33 mouse cellular contexts compared by ENCODE assay signal in the genomic region with DNA sequence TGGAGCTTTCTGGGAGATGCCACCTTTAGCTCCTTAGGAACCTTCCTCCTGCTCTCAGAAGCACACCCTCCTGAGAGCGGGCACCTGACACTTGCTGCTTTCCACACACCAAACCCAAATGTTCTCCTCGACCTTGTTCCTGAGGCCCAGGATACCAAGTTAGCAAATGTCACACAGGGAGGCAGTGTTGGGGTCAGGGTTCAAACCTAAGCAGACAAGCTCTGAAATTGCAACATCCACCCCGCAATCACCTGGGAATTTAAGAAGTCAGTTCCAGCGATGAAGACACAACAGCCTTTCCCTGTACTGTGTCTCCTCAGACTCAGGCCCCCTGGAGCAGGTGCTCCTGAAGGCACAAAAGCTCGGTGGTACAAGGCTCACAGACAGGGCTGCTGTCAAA. TPM values are rescaled to one million over a fixed set of nuclear protein-coding genes. Genes with fewer than 3 reads are reported as not detected.
A peak's percentile ranks its signal among the peaks of the same experiment; 100 is the strongest.
DNase-seq lines count a peak whose midpoint lies in the region; ATAC-seq and TF ChIP-seq lines count a peak whose summit lies in the region.
"Had no signal": no experiment of that assay in that cellular context is flagged by ENCODE, and none has a peak within 500 bp of the region (broad histone marks: within the 10 kb centered on the region; RNA-seq: fewer than 3 reads in every experiment).

No protein-coding gene starts in this region.

- peaks cover 17% of the 10 kb centered on the region; the same call in 1 of the 2 replicates for H3K36me3 ChIP-seq in liver, postnatal 0 days (replicated peaks; ENCODE audit: insufficient read depth, low read length)
- H3K36me3 ChIP-seq in liver, embryonic 11.5 days (ENCODE audit: control insufficient read depth, insufficient read depth, low read length): peaks cover 2% of the 10 kb centered on the region; the same call in 1 of the 2 replicates
- H3K36me3 ChIP-seq in thymus, adult 2 months (ENCODE audit: control insufficient read depth, insufficient read depth, low read length): peaks cover 9% of the 10 kb centered on the region

- no peaks in the 10 kb centered on the region for H3K4me1 ChIP-seq in liver, postnatal 0 days (ENCODE audit: insufficient read depth)
- H3K4me1 ChIP-seq in liver, embryonic 11.5 days (replicated peaks; ENCODE audit: control insufficient read depth, insufficient read depth, low read length): peaks cover 6% of the 10 kb centered on the region; the same call in 1 of the 2 replicates
- H3K4me1 ChIP-seq in thymus, adult 2 months (replicated peaks; ENCODE audit: control insufficient read depth, insufficient read depth, low read length): peaks cover 4% of the 10 kb centered on the region; the same call in 1 of the 2 replicates
- H3K4me1 ChIP-seq: embryonic facial prominence, embryonic 12.5 days; embryonic facial prominence, embryonic 15.5 days; forebrain, embryonic 12.5 days; forebrain, embryonic 15.5 days; heart, embryonic 12.5 days; heart, embryonic 15.5 days; hindbrain, embryonic 10.5 days; hindbrain, embryonic 13.5 days had no signal

- TF ChIP-seq EP300 in liver, postnatal 0 days (IDR thresholded peaks at IDR 0.05; ENCODE audit: low read depth): no peak

- no peak overlapping the region for H3K27ac ChIP-seq in liver, postnatal 0 days (ENCODE audit: low read depth)
- no peak overlapping the region for H3K27ac ChIP-seq in liver, embryonic 11.5 days (ENCODE audit: low read depth, low read length)
- H3K27ac ChIP-seq in thymus, adult 2 months (ENCODE audit: control insufficient read depth, insufficient read depth, low read length): no peak overlapping the region
- H3K27ac ChIP-seq: embryonic facial prominence, embryonic 12.5 days; embryonic facial prominence, embryonic 15.5 days; forebrain, embryonic 12.5 days; forebrain, embryonic 15.5 days; heart, embryonic 15.5 days; hindbrain, embryonic 10.5 days; hindbrain, embryonic 13.5 days had no signal

- no peaks in the 10 kb centered on the region for H3K27me3 ChIP-seq in liver, postnatal 0 days (ENCODE audit: insufficient read depth, low read length)
- no peaks in the 10 kb centered on the region for H3K27me3 ChIP-seq in liver, embryonic 11.5 days (replicated peaks; ENCODE audit: control insufficient read depth, insufficient read depth, low read length)
- no peaks in the 10 kb centered on the region for H3K27me3 ChIP-seq in thymus, adult 2 months (ENCODE audit: control insufficient read depth, insufficient read depth, low read length)
- H3K27me3 ChIP-seq: CH12.LX; embryonic facial prominence, embryonic 12.5 days; embryonic facial prominence, embryonic 15.5 days; forebrain, embryonic 12.5 days; forebrain, embryonic 15.5 days; heart, embryonic 12.5 days; heart, embryonic 15.5 days; hindbrain, embryonic 13.5 days; Patski had no signal

- no peak overlapping the region for H3K9ac ChIP-seq in liver, postnatal 0 days (replicated peaks)
- no peak overlapping the region for H3K9ac ChIP-seq in liver, embryonic 11.5 days (ENCODE audit: low read depth, low read length)
- H3K9ac ChIP-seq: embryonic facial prominence, embryonic 12.5 days; embryonic facial prominence, embryonic 15.5 days; forebrain, embryonic 12.5 days; forebrain, embryonic 15.5 days; heart, embryonic 12.5 days; heart, embryonic 15.5 days; hindbrain, embryonic 13.5 days had no signal

- TF ChIP-seq CTCF in liver, postnatal 0 days (IDR thresholded peaks at IDR 0.05; ENCODE audit: low read depth): no peak
- TF ChIP-seq CTCF in thymus, adult 2 months (IDR thresholded peaks at IDR 0.05; ENCODE audit: borderline replicate concordance, control insufficient read depth, extremely low read depth, insufficient read depth, low read length, poor library complexity): no peak

- 67% methylated on average over 5 of the region's 5 CpGs for WGBS in liver, postnatal 0 days (ENCODE audit: insufficient replicate concordance)
- 77% methylated on average over 5 of the region's 5 CpGs for WGBS in liver, embryonic 11.5 days
- WGBS in thymus, adult 2 months: 94% methylated on average over 5 of the region's 5 CpGs

- H3K4me3 ChIP-seq in liver, postnatal 0 days (ENCODE audit: low read depth, low read length): no peak overlapping the region
- no peak overlapping the region for H3K4me3 ChIP-seq in liver, embryonic 11.5 days (ENCODE audit: low read depth, low read length)
- H3K4me3 ChIP-seq in thymus, adult 2 months (ENCODE audit: control insufficient read depth, insufficient read depth, low read length): no peak overlapping the region
- H3K4me3 ChIP-seq: embryonic facial prominence, embryonic 12.5 days; embryonic facial prominence, embryonic 15.5 days; forebrain, embryonic 12.5 days; forebrain, embryonic 15.5 days; heart, embryonic 12.5 days; heart, embryonic 15.5 days; hindbrain, embryonic 10.5 days; hindbrain, embryonic 13.5 days had no signal

- peak; percentile 44; the same call in 1 of the 2 replicates for ATAC-seq in liver, postnatal 0 days
- ATAC-seq in liver, embryonic 11.5 days (replicated peaks; ENCODE audit: low FRiP score): no peak
- ATAC-seq: forebrain, embryonic 15.5 days; hindbrain, embryonic 16.5 days; inflammation-experienced regulatory T-cells, adult 6 months had no signal

- no peak overlapping the region for H3K4me2 ChIP-seq in liver, postnatal 0 days (ENCODE audit: low read depth, low read length)
- no peak overlapping the region for H3K4me2 ChIP-seq in liver, embryonic 11.5 days
- H3K4me2 ChIP-seq: embryonic facial prominence, embryonic 12.5 days; embryonic facial prominence, embryonic 15.5 days; forebrain, embryonic 12.5 days; forebrain, embryonic 15.5 days; heart, embryonic 12.5 days; heart, embryonic 15.5 days; hindbrain, embryonic 13.5 days had no signal

- peak; percentile 20 for DNase-seq in adrenal gland, postnatal 14 days
- DNase-seq in adrenal gland, postnatal 4 days (ENCODE audit: low spot score in 2 of 2): no peak
- DNase-seq in liver, postnatal 0 days: no peak
- DNase-seq in liver, embryonic 11.5 days (ENCODE audit: low spot score): no peak
- DNase-seq in fat pad, adult 2 months (ENCODE audit: extremely low read depth, low read depth, low spot score): peak; percentile 28
- no peak for DNase-seq in thymus, adult 2 months
- DNase-seq in cerebellum, postnatal 10 days: no peak
- DNase-seq: B cell, adult 2 months; cerebellum, adult 11-12 months; cerebellum, adult 9-10 months; cerebellum, postnatal 25 days; gastrocnemius, postnatal 25 days; heart, adult 18-20 months; heart, postnatal 10 days; heart, postnatal 36 days had no signal

- H3K9me3 ChIP-seq in liver, postnatal 0 days (ENCODE audit: low read length): no peaks in the 10 kb centered on the region
- no peaks in the 10 kb centered on the region for H3K9me3 ChIP-seq in liver, embryonic 11.5 days (ENCODE audit: control insufficient read depth, low read length)
- H3K9me3 ChIP-seq: embryonic facial prominence, embryonic 12.5 days; embryonic facial prominence, embryonic 15.5 days; forebrain, embryonic 12.5 days; forebrain, embryonic 15.5 days; G1E; heart, embryonic 12.5 days; heart, embryonic 15.5 days; hindbrain, embryonic 10.5 days; hindbrain, embryonic 13.5 days had no signal

- TF ChIP-seq POLR2A in thymus, adult 2 months (IDR thresholded peaks at IDR 0.05; ENCODE audit: control insufficient read depth, extremely low read depth, insufficient read depth, low read length, poor library complexity): no peak

RNA-seq across cellular contexts. Expression of a gene that starts 8.0 kb away (rescaled TPM):
- 92.3 and 93.9 TPM in 2 replicates for total RNA-seq in adrenal gland, postnatal 14 days (2021)
- 10 to 100 TPM; 71.2 to 78.9 TPM for total RNA-seq in adrenal gland, postnatal 4 days (2021)
- polyA plus RNA-seq in liver, postnatal 0 days (2015; fragmentation: Nextera tagmentation; extraction: Ambion mirVana): 25.6 and 33.1 TPM in 2 replicates
- polyA plus RNA-seq in liver, embryonic 11.5 days (2014; fragmentation: Nextera tagmentation; extraction: Ambion mirVana): 29.3 and 33.1 TPM in 2 replicates
- 91.8 and 104 TPM in 2 replicates for polyA plus RNA-seq in thymus, adult 2 months (2012; rRNA removed)

RNA-seq across cellular contexts. Expression of a gene that starts 21.8 kb away (rescaled TPM):
- not detected in 2 replicates for total RNA-seq in adrenal gland, postnatal 14 days (2021)
- under 1 TPM in 1 of 2 experiments, not detected in 1; 0.37 TPM for total RNA-seq in adrenal gland, postnatal 4 days (2021)
- not detected in 2 replicates for polyA plus RNA-seq in liver, postnatal 0 days (2015; fragmentation: Nextera tagmentation; extraction: Ambion mirVana)
- polyA plus RNA-seq in liver, embryonic 11.5 days (2014; fragmentation: Nextera tagmentation; extraction: Ambion mirVana): not detected in 2 replicates
- 0.19 and 0.34 TPM in 2 replicates for polyA plus RNA-seq in thymus, adult 2 months (2012; rRNA removed)
- total RNA-seq: adrenal gland, adult 18-20 months; adrenal gland, postnatal 36 days; CH12.LX; common myeloid progenitor, adult 5-6 weeks; gastrocnemius, adult 8-10 months; gastrocnemius, postnatal 25 days; heart, adult 18-20 months; heart, postnatal 10 days; heart, postnatal 36 days had no signal
- polyA plus RNA-seq: embryonic facial prominence, embryonic 15.5 days; G1E; gonadal fat pad, adult 2 months; heart, embryonic 12.5 days; heart, embryonic 15.5 days; inflammation-experienced regulatory T-cells, adult 6 months; Patski had no signal

RNA-seq across cellular contexts. Expression of a gene that starts 51.3 kb away (rescaled TPM):
- not detected in 2 replicates for total RNA-seq in adrenal gland, postnatal 14 days (2021)
- not detected for total RNA-seq in adrenal gland, postnatal 4 days (2021)
- polyA plus RNA-seq in liver, postnatal 0 days (2015; fragmentation: Nextera tagmentation; extraction: Ambion mirVana): not detected in 2 replicates
- polyA plus RNA-seq in liver, embryonic 11.5 days (2014; fragmentation: Nextera tagmentation; extraction: Ambion mirVana): not detected in 2 replicates
- not detected in 2 replicates for polyA plus RNA-seq in thymus, adult 2 months (2012; rRNA removed)
- total RNA-seq: adrenal gland, adult 18-20 months; adrenal gland, postnatal 36 days; CH12.LX; common myeloid progenitor, adult 5-6 weeks; G1E; gastrocnemius, adult 8-10 months; gastrocnemius, postnatal 25 days; heart, adult 18-20 months; heart, postnatal 10 days; heart, postnatal 36 days had no signal
- polyA plus RNA-seq: embryonic facial prominence, embryonic 12.5 days; embryonic facial prominence, embryonic 15.5 days; forebrain, embryonic 12.5 days; forebrain, embryonic 15.5 days; G1E; gonadal fat pad, adult 2 months; heart, embryonic 12.5 days; heart, embryonic 15.5 days; hindbrain, embryonic 10.5 days; hindbrain, embryonic 13.5 days; hindbrain, embryonic 16.5 days; inflammation-experienced regulatory T-cells, adult 6 months; Patski had no signal

Comparison
In these comparisons a context has a peak if more than half of its experiments do, and no peak if none do; other contexts are left out.
1. DNase-seq: peak in adrenal gland, postnatal 14 days (single experiment) and fat pad, adult 2 months (single experiment); none in adrenal gland, postnatal 4 days (0 of 2), liver, postnatal 0 days (single experiment), liver, embryonic 11.5 days (single experiment), thymus, adult 2 months (single experiment) and cerebellum, postnatal 10 days (0 of 2).